Mouse (Mus musculus): ENCODE results near the gene Fcer1g. TPM values are rescaled to one million over a fixed set of nuclear protein-coding genes. Genes with fewer than 3 reads are reported as not detected.

The Fcer1g gene
- 40.7 and 41.9 TPM in 2 replicates for polyA plus RNA-seq (2015; fragmentation: Nextera tagmentation; extraction: Ambion mirVana)

DNA sequence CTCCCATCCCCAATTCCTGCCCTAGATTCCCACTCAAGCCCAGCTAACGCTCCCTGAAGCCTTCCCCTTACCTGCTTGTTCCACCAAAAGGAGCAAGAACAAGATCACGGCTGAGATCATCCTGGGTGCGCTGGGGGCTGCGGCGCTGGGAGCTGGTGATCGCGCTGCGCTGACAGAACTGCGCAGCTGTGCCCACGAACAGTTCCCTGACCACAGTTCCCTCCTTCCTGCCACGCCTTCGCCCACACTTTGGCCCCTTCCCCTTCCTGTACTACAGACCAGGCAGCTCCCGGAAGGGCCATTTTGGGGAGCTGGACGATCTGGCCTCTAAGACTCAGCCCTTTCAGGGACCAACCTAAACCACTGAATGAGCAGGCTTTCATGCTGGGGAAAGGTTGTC is at the start of gene Fcer1g:
Gene Fcer1g, minus strand, starts transcription at position 240 of the 400 bp plus-strand sequence.
- no peak within 1 kb of the TSS for H3K27ac ChIP-seq
- H3K4me3 ChIP-seq = no peak within 1 kb of the TSS
- WGBS = 91% methylated on average over 14 of the region's 14 CpGs
- peaks cover 62% of the 10 kb centered on the region for H3K36me3 ChIP-seq
- no peak within 1 kb of the TSS for H3K4me2 ChIP-seq
- no peaks in the 10 kb centered on the region for H3K27me3 ChIP-seq
- no peak for ATAC-seq (ENCODE audit: insufficient number of reproducible peaks, insufficient read depth, low FRiP score, low TSS enrichment, low read depth)
- peaks cover 10% of the 10 kb centered on the region for H3K4me1 ChIP-seq
- no peaks in the 10 kb centered on the region for H3K9me3 ChIP-seq
- H3K9ac ChIP-seq = no peak within 1 kb of the TSS; the same call in 1 of the 2 replicates

DNA sequence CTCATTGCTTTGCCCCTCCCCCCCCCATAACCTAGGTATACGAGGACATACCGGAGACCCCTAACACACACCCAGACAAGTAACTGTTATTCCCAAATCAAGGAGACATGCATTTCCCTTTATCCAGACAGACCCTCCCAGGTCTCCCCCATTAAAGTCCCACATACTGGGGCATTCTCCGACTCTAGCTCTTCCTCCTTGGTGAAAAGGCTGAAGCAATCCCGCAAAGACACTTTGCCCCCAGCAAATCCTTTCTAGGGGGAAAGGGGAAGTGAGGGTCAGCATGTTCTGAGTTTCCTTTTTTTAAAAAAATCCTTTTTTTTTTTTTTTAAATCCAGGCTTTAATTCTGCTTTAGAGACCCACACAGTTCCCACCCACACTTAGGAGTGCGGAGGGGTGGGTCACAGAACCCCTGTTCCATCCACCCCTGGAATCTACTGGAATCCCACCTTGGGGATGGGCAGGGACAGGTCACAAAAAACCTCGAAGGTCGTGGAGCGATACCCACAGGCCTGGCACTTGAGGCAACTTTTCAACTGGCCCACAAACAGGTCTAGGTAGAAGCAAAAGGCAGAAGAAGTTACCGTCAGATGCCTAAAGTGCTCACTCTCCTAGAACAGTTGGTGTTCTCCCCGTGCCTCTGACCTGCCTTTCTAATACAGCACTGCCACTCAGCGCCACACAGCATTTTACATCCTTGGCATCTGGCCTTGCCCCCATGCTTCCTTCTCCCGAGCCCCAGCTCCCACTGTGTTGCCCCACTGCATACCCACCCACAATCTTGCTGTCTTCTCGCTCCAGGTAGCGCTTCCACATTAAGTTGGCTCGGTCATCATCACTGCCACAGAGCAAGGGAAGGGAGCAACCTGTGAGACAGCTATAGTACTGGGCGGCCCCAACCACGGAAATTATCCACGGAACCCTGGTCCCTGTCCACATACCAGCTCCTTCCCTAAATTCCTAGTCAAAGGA is 49.3 kb upstream of the Fcer1g start:
- Histone ChIP-seq H3K4me1 (peaks cover 44% of the 10 kb centered on the region), H3K27me3 (no peaks in the 10 kb centered on the region), H3K4me3 (no peak overlapping the region), H3K4me2 (no peak overlapping the region), H3K9ac (no peak overlapping the region), H3K36me3 (peaks cover 49% of the 10 kb centered on the region), H3K27ac (no peak overlapping the region), H3K9me3 (no peaks in the 10 kb centered on the region)
- no peak for ATAC-seq (ENCODE audit: insufficient number of reproducible peaks, insufficient read depth, low FRiP score, low TSS enrichment, low read depth)
- WGBS = 90% methylated on average over 18 of the region's 18 CpGs

DNA sequence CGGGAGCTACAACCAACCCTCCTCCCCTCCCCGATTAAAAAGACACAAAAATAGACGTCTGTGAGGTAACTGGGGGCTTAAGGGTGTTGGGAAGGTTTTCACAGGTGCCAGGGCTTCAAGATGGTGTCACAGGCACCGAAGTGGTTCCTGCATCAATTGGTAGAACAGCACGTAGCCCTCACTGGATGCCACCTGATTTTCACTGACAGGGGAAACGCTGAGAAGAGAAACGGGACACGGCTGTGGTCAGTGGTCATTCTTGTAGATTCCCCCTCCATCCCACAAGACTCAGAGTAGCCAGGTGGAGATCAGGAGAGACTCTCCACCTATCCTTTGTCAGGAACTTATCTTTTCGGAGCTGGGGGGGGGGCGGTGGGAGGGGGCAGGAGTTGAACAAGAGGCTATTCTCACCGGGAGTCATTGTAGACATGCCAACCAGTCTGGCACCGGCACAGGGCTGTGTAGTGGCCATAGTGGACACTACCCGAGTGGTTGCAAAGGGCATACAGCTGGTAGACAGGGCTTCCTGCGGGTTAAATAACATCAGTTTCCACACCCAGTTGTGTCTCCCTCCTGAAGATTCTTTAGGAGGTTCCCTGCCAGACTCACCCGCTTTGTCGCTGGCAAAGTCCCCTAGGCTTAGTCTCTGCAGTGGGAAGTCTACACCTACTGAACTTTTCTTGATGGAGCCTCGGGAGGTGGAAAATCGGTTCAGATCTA is 48.1 kb upstream of the Fcer1g start:
- peak overlapping the region; percentile 92 for H3K4me2 ChIP-seq

DNA sequence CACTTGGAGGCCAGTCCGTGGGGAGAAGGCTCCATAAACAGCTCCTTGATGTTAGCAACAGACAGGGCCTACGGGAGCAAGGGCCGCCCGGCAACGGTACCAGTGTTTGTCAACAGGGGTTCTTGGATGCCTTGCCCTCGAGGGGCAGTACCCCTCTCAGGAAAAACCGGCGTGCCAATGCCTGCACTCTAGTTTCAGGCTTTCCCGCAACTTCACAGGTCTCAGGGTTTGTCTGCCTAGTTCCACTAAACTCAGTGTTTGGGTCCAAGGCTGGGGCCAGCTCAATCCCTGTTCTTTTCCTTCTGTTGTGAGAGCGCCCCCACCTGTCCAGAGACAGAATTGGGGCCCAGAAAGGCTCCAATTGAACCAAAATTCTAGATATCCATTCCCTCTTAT is 47.4 kb upstream of the Fcer1g start:
- H3K4me3 ChIP-seq = peak overlapping the region; percentile 68
- no peaks in the 10 kb centered on the region for H3K9me3 ChIP-seq
- H3K4me1 ChIP-seq = peaks cover 30% of the 10 kb centered on the region
- peaks cover 64% of the 10 kb centered on the region for H3K36me3 ChIP-seq
- WGBS = under 1% methylated on average over 10 of the region's 10 CpGs
- peak overlapping the region; percentile 92 for H3K4me2 ChIP-seq
- ATAC-seq (ENCODE audit: insufficient number of reproducible peaks, insufficient read depth, low FRiP score, low TSS enrichment, low read depth) = peak; percentile 20
- peak overlapping the region; percentile 78 for H3K9ac ChIP-seq
- peak overlapping the region; percentile 86 for H3K27ac ChIP-seq
- no peaks in the 10 kb centered on the region for H3K27me3 ChIP-seq

More for the DNA sequence above, 48.1 kb upstream of the Fcer1g start:
- Histone ChIP-seq H3K4me1 (peaks cover 38% of the 10 kb centered on the region), H3K27me3 (no peaks in the 10 kb centered on the region), H3K9ac (peak overlapping the region; percentile 78), H3K4me3 (no peak overlapping the region), H3K27ac (peak overlapping the region; percentile 24; the same call in 1 of the 2 replicates), H3K9me3 (no peaks in the 10 kb centered on the region), H3K36me3 (peaks cover 59% of the 10 kb centered on the region)
- 79% methylated on average over 18 of the region's 18 CpGs for WGBS
- no peak for ATAC-seq (ENCODE audit: insufficient number of reproducible peaks, insufficient read depth, low FRiP score, low TSS enrichment, low read depth)

DNA sequence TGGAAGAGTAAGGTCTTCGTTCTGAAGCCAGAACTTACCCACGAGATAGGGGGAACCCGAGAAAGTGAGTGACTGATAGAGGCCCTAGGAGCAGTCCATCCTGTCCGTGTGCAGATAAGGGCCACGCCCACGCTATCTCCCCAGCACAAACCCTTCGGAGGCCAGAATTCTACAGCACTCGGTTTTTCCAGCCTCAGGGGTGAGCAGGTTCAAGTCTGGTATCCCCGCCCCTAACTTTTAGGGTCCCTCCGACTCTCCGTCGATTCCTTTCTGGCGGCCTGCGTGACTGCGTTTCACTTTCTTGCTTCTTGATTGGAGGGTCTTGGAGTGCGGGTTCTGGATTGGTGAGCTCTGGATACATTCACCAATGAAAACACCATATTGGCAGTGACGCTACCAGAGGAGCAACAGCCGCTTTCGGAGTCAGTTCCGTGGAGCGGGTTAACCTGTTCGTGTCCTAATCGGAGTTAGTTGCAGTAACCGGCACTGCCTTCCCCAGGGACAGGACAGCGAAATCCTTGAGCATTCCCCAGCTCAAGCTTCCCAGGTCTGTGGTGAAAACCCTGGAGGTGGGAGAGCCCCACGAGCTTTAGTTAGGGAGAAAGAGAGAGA is 46.9 kb upstream of the Fcer1g start, which contains the start of gene Ppox:
Gene Ppox, minus strand, starts transcription at position 271 of the 612 bp plus-strand sequence.
- no peaks in the 10 kb centered on the region for H3K9me3 ChIP-seq
- under 1% methylated on average over 26 of the region's 26 CpGs for WGBS
- peak; percentile 97 for ATAC-seq (ENCODE audit: insufficient number of reproducible peaks, insufficient read depth, low FRiP score, low TSS enrichment, low read depth)
- H3K27me3 ChIP-seq = no peaks in the 10 kb centered on the region
- peak within 1 kb of the TSS; percentile 86 for H3K27ac ChIP-seq
- H3K4me2 ChIP-seq = peak within 1 kb of the TSS; percentile 92
- peak within 1 kb of the TSS; percentile 68 for H3K4me3 ChIP-seq
- peaks cover 25% of the 10 kb centered on the region for H3K4me1 ChIP-seq
- peak within 1 kb of the TSS; percentile 89 for H3K9ac ChIP-seq
- peaks cover 64% of the 10 kb centered on the region for H3K36me3 ChIP-seq

- H3K27me3 ChIP-seq = no peaks in the 10 kb centered on the region
- no peak; the same call in 1 of the 2 replicates for ATAC-seq (ENCODE audit: insufficient number of reproducible peaks, insufficient read depth, low FRiP score, low TSS enrichment, low read depth)
- peak overlapping the region; percentile 92 for H3K4me2 ChIP-seq
- peaks cover 64% of the 10 kb centered on the region for H3K36me3 ChIP-seq
- WGBS = under 1% methylated on average over 25 of the region's 25 CpGs
- peaks cover 19% of the 10 kb centered on the region for H3K4me1 ChIP-seq
- H3K27ac ChIP-seq = peak overlapping the region; percentile 23; the same call in 1 of the 2 replicates
- H3K4me3 ChIP-seq = peak overlapping the region; percentile 68
- H3K9me3 ChIP-seq = no peaks in the 10 kb centered on the region
- H3K9ac ChIP-seq = peak overlapping the region; percentile 89
Observed at GRCm38 (mm10) chr1:171280250-171280915, 46.2 kb upstream of the Fcer1g start.

DNA sequence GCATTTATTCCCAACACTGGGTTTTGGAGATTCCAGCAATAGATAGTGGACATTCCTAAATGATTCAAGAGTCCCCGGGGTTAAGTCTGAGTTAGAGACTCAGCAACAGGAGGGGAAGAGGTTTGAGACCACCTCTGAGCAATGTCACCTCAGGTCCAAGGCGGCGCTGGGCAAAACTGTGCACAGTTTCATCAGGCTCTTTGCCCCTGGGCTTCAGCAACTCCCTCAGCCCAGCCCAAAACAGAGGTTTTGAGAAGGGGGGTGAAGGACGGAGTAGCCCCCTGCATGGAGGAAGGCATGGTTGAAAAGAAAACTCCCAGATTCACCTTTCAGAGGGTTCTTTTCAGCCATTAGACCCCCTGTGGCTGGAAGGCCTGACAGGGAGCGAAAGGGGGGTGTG is 45.6 kb upstream of the Fcer1g start:
- H3K4me2 ChIP-seq = peak overlapping the region; percentile 92
- H3K36me3 ChIP-seq = peaks cover 64% of the 10 kb centered on the region
- ATAC-seq (ENCODE audit: insufficient number of reproducible peaks, insufficient read depth, low FRiP score, low TSS enrichment, low read depth) = no peak
- no peak overlapping the region for H3K27ac ChIP-seq
- H3K27me3 ChIP-seq = no peaks in the 10 kb centered on the region
- H3K9me3 ChIP-seq = no peaks in the 10 kb centered on the region
- H3K9ac ChIP-seq = peak overlapping the region; percentile 89
- peak overlapping the region; percentile 68 for H3K4me3 ChIP-seq
- peaks cover 18% of the 10 kb centered on the region for H3K4me1 ChIP-seq
- WGBS = 63% methylated on average over 5 of the region's 5 CpGs

GRCm38 (mm10) chr1:171279012-171279705 is 45.0 kb upstream of the Fcer1g start:
- Histone ChIP-seq H3K36me3 (peaks cover 64% of the 10 kb centered on the region), H3K9ac (peak overlapping the region; percentile 89), H3K9me3 (no peaks in the 10 kb centered on the region), H3K4me2 (peak overlapping the region; percentile 92), H3K4me3 (no peak overlapping the region), H3K27ac (no peak overlapping the region), H3K4me1 (peaks cover 18% of the 10 kb centered on the region), H3K27me3 (no peaks in the 10 kb centered on the region)
- no peak for ATAC-seq (ENCODE audit: insufficient number of reproducible peaks, insufficient read depth, low FRiP score, low TSS enrichment, low read depth)
- WGBS = 85% methylated on average over 14 of the region's 14 CpGs

- Histone ChIP-seq H3K9me3 (no peaks in the 10 kb centered on the region), H3K36me3 (peaks cover 65% of the 10 kb centered on the region), H3K4me1 (peaks cover 18% of the 10 kb centered on the region), H3K4me2 (no peak overlapping the region), H3K27ac (no peak overlapping the region), H3K9ac (no peak overlapping the region), H3K4me3 (no peak overlapping the region), H3K27me3 (no peaks in the 10 kb centered on the region)
- no peak for ATAC-seq (ENCODE audit: insufficient number of reproducible peaks, insufficient read depth, low FRiP score, low TSS enrichment, low read depth)
- 90% methylated on average over 8 of the region's 8 CpGs for WGBS
Observed at GRCm38 (mm10) chr1:171278436-171278835, 44.3 kb upstream of the Fcer1g start.

- Histone ChIP-seq H3K9ac (no peak overlapping the region), H3K4me1 (peaks cover 18% of the 10 kb centered on the region), H3K9me3 (no peaks in the 10 kb centered on the region), H3K27me3 (no peaks in the 10 kb centered on the region), H3K4me3 (no peak overlapping the region), H3K36me3 (peaks cover 65% of the 10 kb centered on the region), H3K27ac (no peak overlapping the region), H3K4me2 (no peak overlapping the region)
- no peak for ATAC-seq (ENCODE audit: insufficient number of reproducible peaks, insufficient read depth, low FRiP score, low TSS enrichment, low read depth)
- WGBS = 84% methylated on average over 10 of the region's 10 CpGs
Observed at GRCm38 (mm10) chr1:171277736-171278135, 43.6 kb upstream of the Fcer1g start.
